Mouse (Mus musculus) monocyte, adult 5-6 weeks (primary cell): ENCODE measurements around the gene Map1a. TPM values are rescaled to one million over a fixed set of nuclear protein-coding genes. Genes with fewer than 3 reads are reported as not detected.

Experiments used
- ATAC-seq: fragments of 153-309, 156-312 bp; replicated peaks from 2 replicates; pipeline ENCODE4 v1.8.0; 2017; ENCODE audit warnings: mild to moderate bottlenecking; ENCODE audit not compliant: low TSS enrichment, insufficient number of reproducible peaks, severe bottlenecking, poor library complexity, low FRiP score
- total RNA-seq: library from RNA; stranded (forward); fragments of 200-1000, 200-491, 200-594 nt; gene quantifications from 3 replicates; pipeline ENCODE4 v1.2.3, GENCODE M21; 2017

The Map1a gene
- total RNA-seq, 1 experiment from 2014 or later, result not detected

- no peak for ATAC-seq
These were observed 8.7 kb downstream of the Map1a start for GRCm38 (mm10) chr2:121298131-121298530.

- no peak for ATAC-seq
These were observed 10.1 kb downstream of the Map1a start for GRCm38 (mm10) chr2:121299471-121299870.

GRCm38 (mm10) chr2:121300036-121300435, 10.6 kb downstream of the Map1a start:
- ATAC-seq, result no peak

GRCm38 (mm10) chr2:121308997-121309416, 19.6 kb downstream of the Map1a start:
- no peak for ATAC-seq

GRCm38 (mm10) chr2:121316278-121316677, 26.9 kb downstream of the Map1a start:
- ATAC-seq, result no peak

GRCm38 (mm10) chr2:121323041-121323440, 33.6 kb downstream of the Map1a start:
- no peak for ATAC-seq

- ATAC-seq, result no peak
These were observed 34.5 kb downstream of the Map1a start for GRCm38 (mm10) chr2:121323693-121324470.

- ATAC-seq, result 0 out of 2 replicates have a peak, but pooled peaks have one; percentile 50
These were observed 40.1 kb downstream of the Map1a start for GRCm38 (mm10) chr2:121329492-121329891.

- ATAC-seq, result no peak
These were observed 49.7 kb downstream of the Map1a start for GRCm38 (mm10) chr2:121339057-121339456.

GRCm38 (mm10) chr2:121353156-121353555, 63.8 kb downstream of the Map1a start:
- no peak for ATAC-seq

GRCm38 (mm10) chr2:121354378-121354777, 65.0 kb downstream of the Map1a start:
- no peak for ATAC-seq

GRCm38 (mm10) chr2:121354820-121355592, 65.6 kb downstream of the Map1a start, which contains the start of gene Ppip5k1:
TSS of gene Ppip5k1 (minus strand) at chr2:121355396.
- ATAC-seq, result peak; percentile 97

- no peak for ATAC-seq
These were observed 68.1 kb downstream of the Map1a start, which contains the start of gene Ckmt1 for GRCm38 (mm10) chr2:121357494-121357893. TSS of gene Ckmt1 (plus strand) at chr2:121357714.

- no peak for ATAC-seq
These were observed 68.6 kb downstream of the Map1a start for GRCm38 (mm10) chr2:121357961-121358360.

- ATAC-seq, result no peak
These were observed 69.0 kb downstream of the Map1a start for GRCm38 (mm10) chr2:121358381-121358780.

- no peak for ATAC-seq
These were observed 70.1 kb downstream of the Map1a start for GRCm38 (mm10) chr2:121359461-121359860.
